Mouse (Mus musculus): ENCODE results near the gene Mllt1.

Gene Mllt1

DNA sequence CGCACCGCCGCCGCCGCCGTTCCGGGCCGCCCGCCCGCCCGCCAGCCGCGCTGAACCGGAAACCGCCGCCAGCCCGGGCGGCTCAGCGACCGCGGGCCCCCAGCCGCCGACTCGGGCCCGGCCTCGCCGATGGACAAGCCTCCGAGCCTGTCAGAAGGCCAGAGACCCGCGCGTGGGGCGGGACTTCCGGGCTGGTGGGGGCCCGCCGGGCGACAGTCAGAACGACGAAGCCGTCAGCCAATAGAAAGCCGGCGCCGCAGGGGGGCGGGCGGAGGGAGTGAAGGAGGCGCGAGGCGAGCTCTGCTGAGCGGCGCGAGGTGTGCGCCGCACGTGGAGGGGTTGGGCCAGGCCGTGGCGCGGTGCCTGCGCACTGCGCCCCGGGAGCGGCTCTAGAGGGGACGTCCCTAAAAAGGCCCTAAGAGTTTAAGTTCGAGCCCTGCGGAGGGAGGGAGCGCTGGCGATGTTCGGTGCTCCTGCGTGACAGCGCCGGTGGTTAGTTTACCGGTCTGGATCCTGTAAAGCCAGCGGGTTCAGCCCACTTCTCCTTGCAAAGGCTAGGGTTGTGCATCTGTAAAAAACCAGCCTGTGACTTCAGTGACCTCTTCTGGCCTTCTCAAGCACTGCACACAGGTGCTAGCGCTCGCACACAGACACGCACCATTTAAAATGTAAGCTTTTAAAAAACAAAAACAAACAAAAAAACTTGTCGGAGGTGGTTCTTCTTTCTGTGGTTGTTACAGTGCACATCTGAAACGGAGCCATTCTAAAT lies at the start of gene Mllt1:
Gene Mllt1 (minus strand): TSS at position 53 of the 769 bp plus-strand sequence.
- peak; percentile 97 for DNase-seq (ENCODE audit: low read depth)

DNA sequence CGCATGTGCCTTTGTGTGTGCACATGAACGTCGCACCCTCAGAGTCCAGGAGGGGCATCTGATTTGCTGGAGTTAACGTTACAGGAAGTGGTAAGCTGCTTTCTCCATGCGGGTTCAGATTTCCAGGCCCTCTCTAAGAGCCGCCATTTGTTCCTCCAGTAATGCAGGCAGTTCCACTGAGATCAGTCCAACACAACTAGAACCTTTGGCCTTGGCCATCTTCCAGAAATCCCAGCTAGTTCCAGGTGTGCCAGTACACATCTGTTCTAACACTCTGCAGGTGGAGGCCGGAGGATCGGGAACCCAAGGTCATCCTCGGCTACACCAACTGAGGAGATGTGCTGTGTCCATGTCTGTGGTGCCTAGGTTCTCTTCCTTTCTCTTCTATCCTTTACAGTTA lies 49.7 kb upstream of the Mllt1 start:
- DNase-seq (ENCODE audit: low read depth): no peak

- DNase-seq (ENCODE audit: low read depth): no peak
Observed at GRCm38 (mm10) chr17:56982013-56982412, 46.8 kb upstream of the Mllt1 start, which contains the start of gene Acer1. Gene Acer1, minus strand, starts transcription at chr17:56982126.

DNA sequence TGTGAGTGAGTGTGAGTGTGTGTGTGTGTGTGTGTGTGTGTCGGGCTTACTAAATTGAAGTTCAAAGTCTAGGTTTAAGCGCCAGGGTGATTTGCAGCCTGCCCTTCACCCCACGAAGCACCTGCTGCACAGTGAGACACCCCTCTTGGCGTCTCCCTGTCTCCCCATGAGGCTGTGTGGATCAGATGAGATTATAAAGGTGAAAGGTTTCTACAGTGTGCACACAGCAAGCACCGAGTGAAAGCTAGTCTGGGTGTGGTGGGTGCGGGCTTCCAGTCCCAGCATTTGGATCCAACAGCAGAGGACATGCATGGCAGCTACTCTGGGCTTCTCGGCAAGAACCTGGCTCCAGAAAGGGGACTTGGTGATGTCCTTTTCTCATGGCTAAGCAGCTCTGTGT lies 45.8 kb upstream of the Mllt1 start:
- DNase-seq (ENCODE audit: low read depth): no peak

DNA sequence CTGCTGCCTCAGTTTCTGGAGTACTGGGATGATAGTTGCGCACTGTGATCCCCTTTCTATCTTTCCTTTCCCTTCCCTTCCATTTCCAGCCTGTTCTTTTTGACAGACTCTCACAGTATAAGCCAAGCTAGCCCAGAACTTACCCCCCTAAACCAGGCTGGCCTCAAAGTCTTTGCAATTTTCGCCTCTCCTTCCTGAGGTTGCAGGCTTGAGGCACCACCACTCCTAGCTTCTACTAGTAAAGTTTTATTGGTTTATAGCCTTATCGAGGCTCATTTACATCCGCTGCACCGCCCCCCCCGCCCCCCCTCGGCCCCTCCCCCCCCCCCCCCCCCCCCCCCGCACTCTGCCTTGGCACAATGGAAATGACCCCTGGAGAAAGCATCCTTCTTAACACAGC lies 44.3 kb upstream of the Mllt1 start:
- DNase-seq (ENCODE audit: low read depth): no peak

- DNase-seq (ENCODE audit: low read depth): no peak
Observed at GRCm38 (mm10) chr17:56976531-56977390, 41.5 kb upstream of the Mllt1 start.

- DNase-seq (ENCODE audit: low read depth): no peak
Observed at GRCm38 (mm10) chr17:56975391-56975790, 40.2 kb upstream of the Mllt1 start.

DNA sequence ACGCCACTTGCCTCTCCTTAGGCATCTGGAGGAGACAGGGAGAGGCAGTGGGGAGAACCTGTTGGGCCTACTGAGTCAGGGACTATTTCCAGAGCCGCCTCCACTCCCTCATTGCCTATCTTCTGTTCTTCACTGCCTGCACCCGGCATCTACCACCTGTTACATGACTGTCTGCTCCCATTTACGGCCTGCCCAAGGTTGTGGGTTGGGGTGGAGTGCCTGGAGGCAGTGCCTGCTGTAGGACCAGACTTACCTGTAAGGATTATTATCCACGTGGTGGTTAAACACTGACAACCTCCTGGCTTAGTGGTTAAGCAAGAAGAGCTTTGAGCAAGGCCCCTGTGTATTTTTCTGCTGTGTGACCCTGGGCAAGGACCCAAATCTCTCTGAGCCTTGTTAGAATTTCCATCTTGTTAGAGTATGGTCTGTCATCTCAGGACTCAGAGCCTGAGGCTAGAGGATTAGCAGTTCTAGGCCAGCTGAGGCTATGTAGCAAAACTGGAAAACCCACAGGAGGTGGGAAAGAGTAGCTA lies 39.6 kb upstream of the Mllt1 start:
- DNase-seq (ENCODE audit: low read depth): no peak

DNA sequence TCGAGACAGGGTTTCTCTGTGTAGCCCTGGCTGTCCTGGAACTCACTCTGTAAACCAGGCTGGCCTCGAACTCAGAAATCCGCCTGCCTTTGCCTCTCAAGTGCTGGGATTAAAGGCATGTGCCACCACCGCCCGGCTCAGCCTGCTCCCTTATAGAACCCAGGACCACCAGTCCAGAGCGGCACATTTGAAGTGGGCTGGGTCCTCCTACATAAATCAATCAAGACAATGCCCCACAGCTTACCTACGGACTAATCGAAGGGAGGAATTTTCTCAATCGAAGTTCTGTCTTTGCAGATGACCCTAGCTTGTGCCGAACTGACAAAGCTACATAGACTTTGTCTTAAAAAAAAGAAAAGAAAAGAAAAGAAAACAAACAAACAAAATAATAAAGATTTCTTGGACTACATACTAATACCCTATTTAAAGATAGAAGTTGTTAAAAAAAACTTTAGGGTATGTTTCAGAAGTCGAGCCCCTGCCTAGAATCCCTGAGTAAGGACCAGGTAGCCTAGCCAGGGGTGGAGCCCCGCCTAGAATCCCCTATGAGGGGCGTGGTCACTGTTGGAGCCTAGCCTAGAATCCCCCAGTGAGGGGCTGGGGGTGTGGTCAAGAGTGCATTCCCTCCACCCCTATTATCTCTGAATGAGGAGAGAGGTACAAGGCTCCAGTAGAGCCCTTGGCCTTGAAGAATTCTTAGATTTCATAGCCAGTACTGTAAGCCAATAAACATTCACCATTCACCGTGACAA lies 38.9 kb upstream of the Mllt1 start:
- DNase-seq (ENCODE audit: low read depth): no peak

- DNase-seq (ENCODE audit: low read depth): no peak
Observed at GRCm38 (mm10) chr17:56970081-56970480, 34.9 kb upstream of the Mllt1 start.

DNA sequence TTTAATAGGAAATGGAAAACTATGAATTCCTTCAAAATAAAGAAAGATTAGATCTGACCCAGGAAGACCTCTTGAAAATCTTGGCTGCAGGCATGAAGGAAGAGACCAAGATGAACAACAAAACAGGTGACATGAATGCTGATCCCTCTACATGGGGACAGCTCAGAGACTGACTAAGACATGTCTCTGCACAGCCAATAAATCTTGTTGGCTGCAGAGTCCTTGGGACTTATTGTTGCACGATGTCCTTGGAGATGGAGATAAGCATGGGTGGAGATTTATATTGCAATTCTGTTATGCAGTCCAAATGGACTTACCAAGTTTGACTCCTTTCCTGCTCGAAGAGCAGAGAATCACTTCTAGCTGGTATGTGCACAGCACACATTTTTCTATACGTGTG lies 34.1 kb upstream of the Mllt1 start:
- DNase-seq (ENCODE audit: low read depth): no peak

DNA sequence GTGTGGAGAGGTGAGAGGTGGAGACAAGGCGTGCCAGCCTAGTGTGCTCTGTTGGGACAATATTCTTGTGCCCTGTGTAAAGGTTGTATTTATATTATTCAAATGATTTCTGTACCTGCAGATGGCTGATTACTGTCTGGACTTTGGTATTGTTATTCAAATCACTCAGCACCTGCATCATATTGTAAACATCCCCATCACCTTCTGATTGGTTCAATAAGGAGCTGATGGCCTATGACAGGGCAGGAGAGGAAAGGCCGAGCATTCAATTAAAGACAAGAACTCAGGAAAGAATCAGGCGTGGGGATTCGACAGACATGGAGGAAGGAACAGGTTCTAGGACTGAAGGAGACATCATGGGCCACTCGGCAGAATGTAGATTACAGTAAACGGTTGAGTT lies 28.4 kb upstream of the Mllt1 start:
- no peak for DNase-seq (ENCODE audit: low read depth)

GRCm38 (mm10) chr17:56962642-56963405 lies 27.6 kb upstream of the Mllt1 start:
- no peak for DNase-seq (ENCODE audit: low read depth)

DNA sequence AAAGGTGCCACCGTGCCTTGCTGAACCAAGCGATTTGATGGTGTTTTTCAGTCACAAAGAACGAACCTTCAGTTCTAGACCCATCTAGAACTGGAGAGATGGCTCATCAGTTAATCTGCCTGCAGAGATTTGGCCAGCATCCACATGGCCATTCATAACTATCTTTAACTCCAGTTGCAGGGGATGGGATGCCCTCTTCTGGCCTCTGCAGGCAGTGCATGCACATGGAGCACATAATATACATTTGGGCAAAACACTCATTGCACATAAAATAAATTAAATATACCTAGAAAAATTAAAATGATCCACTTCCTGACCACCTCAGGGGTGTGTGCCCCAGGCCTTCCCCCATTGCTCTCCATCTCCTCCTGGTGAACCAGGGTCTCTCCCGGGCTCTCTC lies 26.7 kb upstream of the Mllt1 start:
- DNase-seq (ENCODE audit: low read depth): no peak

- DNase-seq (ENCODE audit: low read depth): no peak
Observed at GRCm38 (mm10) chr17:56958667-56959066, 23.5 kb upstream of the Mllt1 start.

GRCm38 (mm10) chr17:56957763-56958429 lies 22.7 kb upstream of the Mllt1 start:
- peak; percentile 30 for DNase-seq (ENCODE audit: low read depth)

- DNase-seq (ENCODE audit: low read depth): no peak
Observed at GRCm38 (mm10) chr17:56954871-56955270, 19.7 kb upstream of the Mllt1 start.

DNA sequence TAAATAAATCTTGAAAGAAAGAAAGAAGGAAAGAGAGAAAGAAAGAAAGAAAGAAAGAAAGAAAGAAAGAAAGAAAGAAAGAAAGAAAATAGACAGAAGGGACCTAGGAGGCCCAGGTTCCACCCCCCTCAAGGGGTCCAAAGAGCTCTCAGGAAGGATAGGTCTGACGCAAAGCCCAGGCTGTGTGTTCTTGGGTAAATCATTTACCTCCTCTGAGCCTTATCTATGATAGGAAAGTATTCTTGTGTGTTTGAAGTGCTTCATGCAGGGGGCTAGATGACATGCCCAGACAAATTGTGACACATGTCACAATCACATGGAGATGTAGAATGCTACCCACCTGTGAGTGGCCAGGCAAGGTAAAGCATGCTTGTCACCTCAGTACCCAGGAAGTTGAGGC lies 17.4 kb upstream of the Mllt1 start:
- no peak for DNase-seq (ENCODE audit: low read depth)

DNA sequence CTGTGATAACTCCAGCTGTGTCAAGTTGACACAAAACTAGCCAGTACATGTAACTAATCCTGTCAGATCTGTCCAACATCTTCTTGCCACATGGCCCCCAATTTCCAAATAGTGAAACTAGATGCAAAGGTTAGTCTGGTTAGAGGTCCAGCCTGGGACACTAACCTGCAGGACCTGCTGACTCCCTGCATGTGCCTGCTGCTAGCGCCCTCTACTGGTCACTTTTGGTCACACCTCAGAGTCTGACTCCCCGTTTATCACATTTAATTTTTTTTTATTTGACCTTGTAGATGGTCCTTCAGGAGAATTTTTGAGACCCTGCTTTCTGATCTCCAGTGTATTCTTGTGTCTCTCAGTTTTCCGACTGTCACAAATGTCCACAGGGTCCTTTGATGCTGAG lies 15.7 kb upstream of the Mllt1 start:
- peak; percentile 86 for DNase-seq (ENCODE audit: low read depth)

- DNase-seq (ENCODE audit: low read depth): no peak
Observed at GRCm38 (mm10) chr17:56938751-56939150, 3.5 kb upstream of the Mllt1 start.

- DNase-seq (ENCODE audit: low read depth): no peak
Observed at GRCm38 (mm10) chr17:56936731-56937130, 1.5 kb upstream of the Mllt1 start.
